Mouse (Mus musculus) CD4-positive, CD25-positive, alpha-beta regulatory T cell (primary cell): Measurements from ENCODE around the gene Tmem208. TPM values are rescaled to one million over a fixed set of nuclear protein-coding genes. Genes with fewer than 3 reads are reported as not detected.

Source experiments
- polyA plus RNA-seq: library from polyadenylated mRNA; unstranded; fragments of 100-300 nt; shearing (Covaris generic); gene quantifications from one replicate; pipeline ENCODE4 v1.2.1, GENCODE M21; 2017

Gene Tmem208
- polyA plus RNA-seq, result 127 TPM

DNA sequence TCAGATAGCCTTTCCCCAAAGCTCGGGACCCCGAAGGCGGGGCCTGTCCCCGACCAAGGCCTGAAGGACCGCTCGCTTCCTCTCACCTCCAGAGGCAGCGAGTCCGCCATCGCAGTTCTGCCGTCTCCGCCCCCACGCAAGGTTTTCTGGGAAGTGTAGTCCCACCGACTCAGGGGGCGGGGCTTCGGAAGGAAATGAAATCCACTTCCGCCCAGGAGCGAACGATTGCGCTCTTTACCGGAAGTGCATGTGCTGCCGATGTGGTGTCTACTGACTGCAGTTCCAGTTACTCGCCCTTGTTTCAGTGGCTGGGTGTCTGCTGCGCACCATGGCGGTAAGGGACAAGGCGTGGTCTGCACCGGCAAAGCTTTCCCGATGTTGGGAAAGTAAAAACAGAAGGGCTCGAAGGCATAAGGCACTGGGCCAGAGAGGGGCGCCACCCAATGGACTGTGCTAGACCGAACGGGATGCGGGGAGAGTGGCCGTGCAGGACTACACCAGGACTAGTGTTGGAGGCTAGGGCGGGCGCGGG lies at the start of gene Tmem208, which contains the start of gene Lrrc29:
Tmem208 (plus strand) TSS at position 214 of the 532 bp plus-strand sequence.
Lrrc29 (minus strand) TSS at position 138 of the 532 bp plus-strand sequence.

DNA sequence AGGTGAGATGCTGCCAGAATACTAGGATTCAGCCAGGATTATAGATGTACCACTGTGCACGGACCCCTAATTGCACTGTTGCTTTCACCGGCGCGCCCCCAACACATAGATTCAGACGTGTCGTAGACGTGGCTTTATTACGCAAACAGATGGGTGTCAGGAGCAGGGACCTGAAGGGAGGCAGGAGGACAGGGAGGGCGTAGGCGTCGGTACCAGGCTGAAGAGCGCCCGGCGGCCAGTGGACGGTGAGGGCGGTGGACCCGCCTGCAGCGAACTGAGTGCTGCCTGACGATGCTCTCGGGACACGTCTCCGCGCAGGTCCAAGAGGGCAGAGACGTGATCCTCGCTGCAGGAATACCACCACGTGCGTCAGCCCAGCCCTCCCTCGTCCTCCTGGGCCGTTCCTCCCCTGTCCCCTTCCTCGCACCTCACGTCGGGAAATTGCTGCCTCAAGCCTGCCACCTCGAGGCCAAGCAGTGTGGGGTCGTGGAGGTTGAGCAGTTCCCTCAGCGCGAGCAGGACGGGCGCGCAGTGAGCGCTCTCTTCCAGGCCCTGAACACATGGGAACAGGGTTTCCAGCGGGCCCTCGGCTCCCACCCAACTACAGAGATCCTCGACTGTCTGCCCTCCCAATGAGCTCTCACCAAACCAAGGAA lies 36.2 kb upstream of the Tmem208 start, which contains the start of gene 4931428F04Rik:
4931428F04Rik (minus strand) TSS at position 60 of the 656 bp plus-strand sequence.

DNA sequence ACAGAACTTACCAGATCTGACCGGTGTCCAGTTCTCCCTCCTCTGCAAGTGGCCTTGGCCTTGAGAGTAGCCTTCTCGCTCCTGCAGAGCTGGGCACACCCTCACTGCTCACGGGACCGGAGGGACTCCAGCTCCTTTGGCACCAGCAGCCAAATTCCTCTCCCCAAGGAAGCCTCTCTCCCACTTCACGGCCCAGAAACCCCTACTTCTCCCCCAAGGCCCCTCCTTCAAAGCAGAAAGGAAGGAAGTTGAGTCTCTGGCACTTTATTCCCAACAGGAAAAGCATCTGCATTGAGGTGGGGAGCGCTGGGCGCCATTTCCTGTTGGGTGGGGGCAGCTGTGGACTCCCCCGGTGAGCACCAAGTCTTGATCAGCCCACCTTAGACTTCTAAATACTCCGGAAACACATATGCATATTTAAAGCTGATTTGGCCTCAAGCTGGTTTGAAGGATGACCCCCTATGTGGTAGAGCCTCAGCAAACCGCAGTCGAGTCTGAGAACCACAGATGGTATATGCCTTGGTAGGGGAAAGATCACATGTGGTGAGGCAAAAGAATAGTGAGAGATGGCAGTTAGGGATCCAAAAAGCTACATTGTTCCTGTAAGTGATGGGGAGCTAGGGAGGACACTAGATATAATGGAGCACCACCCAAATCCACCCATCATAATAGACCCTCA lies 30.1 kb upstream of the Tmem208 start, which contains the start of gene Exoc3l:
Exoc3l (minus strand) TSS at position 207 of the 679 bp plus-strand sequence.

DNA sequence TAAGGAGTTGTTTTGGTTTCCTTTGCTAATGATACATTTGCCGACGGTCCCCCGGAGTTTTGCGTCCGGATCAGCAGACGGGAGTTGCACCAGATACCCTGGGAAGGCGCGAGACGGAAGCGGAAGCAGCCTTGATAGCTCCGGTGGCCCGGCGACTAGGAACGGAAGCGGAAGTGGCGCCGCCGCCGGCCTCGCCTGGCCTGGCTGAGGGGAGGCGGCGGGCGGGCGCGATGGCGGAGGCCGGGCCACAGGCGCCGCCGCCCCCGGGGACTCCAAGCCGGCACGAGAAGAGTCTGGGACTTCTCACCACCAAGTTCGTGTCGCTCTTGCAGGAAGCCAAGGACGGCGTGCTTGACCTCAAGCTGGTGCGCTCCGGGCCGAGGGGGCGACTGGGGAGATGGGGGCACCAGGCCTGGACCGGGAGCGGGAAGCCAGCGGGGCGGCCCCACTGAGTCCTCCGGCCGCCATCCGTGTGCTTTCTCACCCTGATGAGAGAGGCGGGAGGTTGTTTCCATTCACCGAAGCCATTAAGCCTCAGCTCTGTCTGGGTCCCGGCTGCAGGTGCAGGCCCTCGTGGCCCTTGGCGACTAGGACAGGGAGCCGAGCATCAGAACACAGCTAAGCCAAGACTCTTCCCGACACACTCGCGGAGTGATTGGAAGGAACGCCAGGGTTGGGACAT lies 28.5 kb upstream of the Tmem208 start, which contains the start of gene E2f4:
E2f4 (plus strand) TSS at position 153 of the 682 bp plus-strand sequence.

DNA sequence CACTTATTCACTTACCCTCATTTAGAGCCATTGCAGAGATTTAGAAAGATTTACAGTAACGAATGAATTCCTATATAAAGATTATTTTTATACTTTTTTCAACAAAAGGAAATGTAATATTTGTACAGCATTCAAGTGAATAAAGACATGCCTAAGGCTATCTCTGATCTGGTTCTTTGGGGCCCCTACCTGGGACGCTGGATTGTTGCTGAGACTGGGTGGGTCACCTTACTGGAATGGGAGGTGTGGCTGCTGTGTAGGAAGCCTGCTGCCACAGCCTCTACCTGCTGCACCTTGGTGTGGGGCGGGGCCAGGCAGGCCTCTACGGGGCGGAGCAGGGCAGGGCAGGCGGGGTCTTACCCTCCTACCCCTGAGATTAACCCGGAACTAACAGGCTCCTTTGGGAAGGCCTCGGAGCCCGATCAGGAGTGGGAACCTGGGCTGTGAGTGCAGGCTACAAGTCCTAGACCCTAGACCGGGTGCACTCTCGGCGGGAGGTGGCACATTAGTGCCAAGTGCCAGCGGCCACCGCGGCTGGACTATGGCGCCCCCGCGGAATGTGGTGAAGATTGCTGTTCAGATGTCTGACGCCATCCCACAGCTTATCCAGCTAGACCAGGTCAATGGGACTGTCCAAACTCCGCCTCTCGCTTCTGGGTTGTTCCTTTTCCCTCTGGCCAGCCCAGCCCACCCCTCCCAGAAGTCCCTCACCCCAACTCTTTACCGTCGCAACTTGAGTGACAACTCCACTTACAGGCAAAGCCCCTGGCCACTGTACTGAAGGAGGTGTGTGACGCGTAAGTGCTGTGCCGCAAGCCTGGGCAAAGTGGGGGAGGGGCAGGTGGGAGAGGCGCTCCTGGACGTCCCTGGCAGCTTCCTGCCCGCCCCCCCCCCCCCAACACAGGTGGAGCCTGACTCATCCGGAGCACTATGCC lies 20.7 kb upstream of the Tmem208 start, which contains the start of gene Elmo3:
Elmo3 (plus strand) TSS at position 391 of the 935 bp plus-strand sequence.

DNA sequence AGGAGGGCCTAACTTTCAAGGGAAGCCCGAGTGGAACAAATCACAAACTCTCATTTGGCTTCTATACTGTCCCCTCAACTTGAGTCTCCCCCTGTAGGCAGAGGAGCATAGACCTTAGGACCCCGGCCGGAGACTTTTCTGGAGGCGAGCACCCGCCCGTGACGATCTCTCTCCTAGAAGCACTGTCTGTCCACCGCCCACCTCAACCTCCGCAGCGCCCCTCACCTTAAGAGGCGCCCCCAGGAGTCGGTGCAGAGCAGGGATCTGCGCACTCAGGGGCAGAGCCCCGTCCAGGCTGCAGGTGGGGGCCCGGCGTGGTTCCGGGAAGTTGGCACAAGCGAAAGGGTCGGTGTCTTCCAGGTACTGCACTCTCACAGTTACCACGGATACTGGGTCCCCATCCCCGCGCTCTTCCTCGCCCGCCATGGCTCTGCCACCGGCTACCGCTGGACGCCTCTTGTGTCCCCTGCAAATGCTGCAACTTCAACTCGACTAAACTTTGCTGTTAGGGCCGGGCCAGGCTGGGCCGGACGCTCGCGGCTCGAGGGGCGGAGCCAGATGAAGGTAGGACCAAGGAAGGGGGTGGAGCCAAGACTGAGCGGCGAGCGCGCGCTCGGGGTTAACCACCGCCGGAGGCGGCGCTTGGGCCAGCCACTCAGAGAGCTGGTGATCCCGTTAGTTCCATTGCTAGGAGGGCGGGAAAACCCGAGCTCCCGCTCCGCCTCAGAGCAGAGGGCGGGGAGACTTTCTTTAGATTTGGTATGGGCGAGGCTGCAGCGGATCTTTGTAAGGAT lies 21.5 kb downstream of the Tmem208 start, which contains the start of gene Fhod1:
Fhod1 (minus strand) TSS at position 526 of the 794 bp plus-strand sequence.

DNA sequence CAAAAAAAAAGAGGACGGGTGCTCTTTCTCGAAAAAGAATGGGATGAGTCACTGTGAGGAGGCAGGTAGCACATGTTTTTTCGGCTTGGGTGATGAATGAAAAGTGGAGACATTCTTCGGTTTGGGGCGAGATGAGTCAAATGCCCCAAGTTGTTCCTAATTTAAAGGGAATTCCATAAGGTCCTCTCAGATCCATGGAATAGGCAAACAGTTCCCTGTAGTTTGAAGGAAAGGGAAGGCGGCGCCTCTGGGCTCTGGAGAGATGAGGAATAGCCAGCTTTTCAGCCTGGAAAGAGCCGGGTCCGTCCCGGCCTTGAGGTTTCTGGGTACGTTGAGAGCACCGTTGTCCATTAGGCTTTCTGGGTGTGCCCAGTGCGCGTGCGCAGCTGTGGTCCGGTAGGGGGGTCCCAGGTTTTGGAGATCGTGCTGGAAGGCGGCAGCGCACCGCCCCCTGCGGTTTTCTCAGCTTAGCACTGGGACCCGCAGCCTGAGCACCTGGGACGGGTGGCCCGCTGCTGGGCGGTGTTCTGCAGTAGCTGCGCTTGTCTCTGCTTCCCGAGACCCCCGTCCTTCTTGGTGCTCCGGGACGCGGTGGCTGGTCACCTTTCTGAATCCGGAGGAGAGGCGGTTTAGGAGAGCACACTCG lies 22.4 kb downstream of the Tmem208 start, which contains the start of gene Slc9a5:
Slc9a5 (plus strand) TSS at position 394 of the 646 bp plus-strand sequence.

GRCm38 (mm10) chr8:105373032-105373431 lies 46.9 kb downstream of the Tmem208 start, which contains the start of gene Plekhg4:
Gene Plekhg4, plus strand, starts transcription at chr8:105373274.

Other genes starting within 250 kb of the Tmem208 start
- not detected for gene Ces3b, start 242.6 kb upstream of the Tmem208 start, polyA plus RNA-seq
- not detected for gene Ces4a, start 194.6 kb upstream of the Tmem208 start, polyA plus RNA-seq
- gene Cbfb, start 155.7 kb upstream of the Tmem208 start, polyA plus RNA-seq, result 118 TPM
- gene D230025D16Rik, start 101.2 kb upstream of the Tmem208 start, polyA plus RNA-seq, result 27.3 TPM
- 0.92 TPM for gene B3gnt9, start 71.2 kb upstream of the Tmem208 start, polyA plus RNA-seq
- 80.1 TPM for gene Tradd, start 61.7 kb upstream of the Tmem208 start, polyA plus RNA-seq
- 21.7 TPM for gene Fbxl8, start 61.7 kb upstream of the Tmem208 start, polyA plus RNA-seq
- 0.80 TPM for gene Hsf4, start 56.6 kb upstream of the Tmem208 start, polyA plus RNA-seq
- not detected for gene Nol3, start 50.2 kb upstream of the Tmem208 start, polyA plus RNA-seq
- gene 4931428F04Rik, start 36.5 kb upstream of the Tmem208 start, polyA plus RNA-seq, result 1.3 TPM
- gene Exoc3l, start 30.3 kb upstream of the Tmem208 start, polyA plus RNA-seq, result 1.5 TPM
- gene E2f4, start 28.7 kb upstream of the Tmem208 start, polyA plus RNA-seq, result 168 TPM
- 9.4 TPM for gene Elmo3, start 20.8 kb upstream of the Tmem208 start, polyA plus RNA-seq
- 4.7 TPM for gene Lrrc29, start 76 bp upstream of the Tmem208 start, polyA plus RNA-seq
- gene Fhod1, start 21.6 kb downstream of the Tmem208 start, polyA plus RNA-seq, result 1.7 TPM
- gene Slc9a5, start 22.5 kb downstream of the Tmem208 start, polyA plus RNA-seq, result 0.91 TPM
- not detected for gene Plekhg4, start 46.9 kb downstream of the Tmem208 start, polyA plus RNA-seq
- 0.10 TPM for gene Kctd19, start 87.1 kb downstream of the Tmem208 start, polyA plus RNA-seq
- not detected for gene Lrrc36, start 87.2 kb downstream of the Tmem208 start, polyA plus RNA-seq
- 0.35 TPM for gene Tppp3, start 145.2 kb downstream of the Tmem208 start, polyA plus RNA-seq
- 5.9 TPM for gene Zdhhc1, start 170.5 kb downstream of the Tmem208 start, polyA plus RNA-seq
- not detected for gene Hsd11b2, start 192.4 kb downstream of the Tmem208 start, polyA plus RNA-seq
- 46.7 TPM for gene Atp6v0d1, start 239.7 kb downstream of the Tmem208 start, polyA plus RNA-seq